ENCODE assay signal across 11 mouse cellular contexts in genomic region chr7:68148297-68149048, GRCm38 (mm10).
A peak's percentile ranks its signal among the peaks of the same experiment; 100 is the strongest.
DNase-seq lines count a peak whose midpoint lies in the region; ATAC-seq lines count a peak whose summit lies in the region.
"Had no signal": no experiment of that assay in that cellular context is flagged by ENCODE, and none has a peak within 500 bp of the region (broad histone marks: within the 10 kb centered on the region; RNA-seq: fewer than 3 reads in every experiment).

No protein-coding gene starts in this region.

- H3K9ac ChIP-seq in neural tube, embryonic 15.5 days (replicated peaks) = no peak overlapping the region
- H3K9ac ChIP-seq: lung, embryonic 15.5 days had no signal

- no peak for DNase-seq in heart, embryonic 10.5 days (ENCODE audit: low spot score)
- DNase-seq in heart, adult 11 months = no peak
- DNase-seq in neural tube, embryonic 10.5 days (ENCODE audit: extremely low spot score, low spot score) = no peak
- no peak for DNase-seq in c-Kit-positive CD71-positive TER-119-positive erythroid progenitor cells, embryonic 14.5 days (ENCODE audit: low spot score)
- DNase-seq in adrenal gland, adult (ENCODE audit: inconsistent age in 2 of 2, low spot score in 1 of 2) = no peak
- DNase-seq in gastrocnemius, postnatal 4 days (ENCODE audit: low spot score in 2 of 2) = no peak
- DNase-seq: adrenal gland, postnatal 25 days; kidney, adult 8-10 months had no signal

- H3K27ac ChIP-seq in heart, embryonic 10.5 days = 0 out of 2 replicates have a peak overlapping the region, but pooled peaks have one; percentile 2
- H3K27ac ChIP-seq in neural tube, embryonic 15.5 days (replicated peaks) = no peak overlapping the region
- H3K27ac ChIP-seq: lung, embryonic 15.5 days had no signal

- ATAC-seq in neural tube, embryonic 15.5 days (ENCODE audit: low FRiP score) = peak; percentile 28; the same call in 1 of the 2 replicates
- peak; percentile 61 for ATAC-seq in inflammation-experienced regulatory T-cells, adult 6 months

- no peak overlapping the region; the same call in 1 of the 2 replicates for H3K4me2 ChIP-seq in neural tube, embryonic 15.5 days
- H3K4me2 ChIP-seq: lung, embryonic 15.5 days had no signal

- H3K4me3 ChIP-seq in heart, embryonic 10.5 days = no peak overlapping the region
- no peak overlapping the region for H3K4me3 ChIP-seq in neural tube, embryonic 15.5 days (replicated peaks)
- H3K4me3 ChIP-seq: lung, embryonic 15.5 days had no signal

- no peaks in the 10 kb centered on the region for H3K9me3 ChIP-seq in heart, embryonic 10.5 days
- H3K9me3 ChIP-seq in neural tube, embryonic 15.5 days (replicated peaks) = no peaks in the 10 kb centered on the region
- H3K9me3 ChIP-seq: lung, embryonic 15.5 days had no signal

- H3K27me3 ChIP-seq in heart, embryonic 10.5 days (ENCODE audit: insufficient read depth, poor library complexity, severe bottlenecking) = no peaks in the 10 kb centered on the region
- no peaks in the 10 kb centered on the region for H3K27me3 ChIP-seq in neural tube, embryonic 15.5 days (replicated peaks)
- H3K27me3 ChIP-seq: lung, embryonic 15.5 days had no signal

- peaks cover 83% of the 10 kb centered on the region for H3K4me1 ChIP-seq in heart, embryonic 10.5 days
- H3K4me1 ChIP-seq in neural tube, embryonic 15.5 days = peaks cover 25% of the 10 kb centered on the region

- no peaks in the 10 kb centered on the region for H3K36me3 ChIP-seq in heart, embryonic 10.5 days
- no peaks in the 10 kb centered on the region for H3K36me3 ChIP-seq in neural tube, embryonic 15.5 days
- H3K36me3 ChIP-seq: lung, embryonic 15.5 days had no signal

- 79% methylated on average over 20 of the region's 20 CpGs for WGBS in heart, embryonic 10.5 days
- WGBS in neural tube, embryonic 15.5 days = 43% methylated on average over 20 of the region's 20 CpGs
